24 mouse cellular contexts compared by ENCODE assay signal in the genomic region with DNA sequence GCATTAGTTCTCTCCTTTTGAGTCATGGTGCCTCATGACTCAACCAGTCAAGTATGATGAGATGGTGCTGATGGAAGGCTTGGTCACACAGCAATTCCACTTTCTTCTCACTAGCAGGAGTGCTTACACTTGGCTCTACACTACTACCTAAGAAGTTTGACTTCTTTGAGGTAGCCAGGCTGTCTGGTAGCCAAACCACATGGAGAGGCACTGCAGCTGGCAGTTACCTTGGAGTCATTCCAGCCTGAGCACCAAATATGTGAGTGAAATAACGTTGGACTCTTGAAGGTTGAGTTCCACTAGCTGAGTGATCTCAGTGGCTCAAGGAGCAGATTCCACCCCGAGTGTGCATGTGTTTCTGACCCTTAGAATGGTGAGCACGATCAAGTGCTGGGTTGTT. TPM values are rescaled to one million over a fixed set of nuclear protein-coding genes. Genes with fewer than 3 reads are reported as not detected.
A peak's percentile ranks its signal among the peaks of the same experiment; 100 is the strongest.
DNase-seq lines count a peak whose midpoint lies in the region; ATAC-seq and TF ChIP-seq lines count a peak whose summit lies in the region.
"Had no signal": no experiment of that assay in that cellular context is flagged by ENCODE, and none has a peak within 500 bp of the region (broad histone marks: within the 10 kb centered on the region; RNA-seq: fewer than 3 reads in every experiment).

No protein-coding gene starts in this region.

- H3K4me1 ChIP-seq in kidney, embryonic 16.5 days (ENCODE audit: insufficient read depth, low read length), result peaks cover 5% of the 10 kb centered on the region; the same call in 1 of the 2 replicates
- peaks cover 5% of the 10 kb centered on the region; the same call in 1 of the 2 replicates for H3K4me1 ChIP-seq in lung, postnatal 0 days (ENCODE audit: insufficient read depth, low read depth, low read length)
- no peaks in the 10 kb centered on the region for H3K4me1 ChIP-seq in limb, embryonic 10.5 days
- H3K4me1 ChIP-seq: embryonic facial prominence, embryonic 13.5 days; kidney, embryonic 15.5 days; liver, embryonic 13.5 days; lung, embryonic 15.5 days; midbrain, embryonic 12.5 days had no signal

- 90% methylated on average over 3 of the region's 3 CpGs for WGBS in kidney, embryonic 16.5 days
- 50% methylated on average over 3 of the region's 3 CpGs for WGBS in lung, postnatal 0 days
- 91% methylated on average over 3 of the region's 3 CpGs for WGBS in limb, embryonic 10.5 days

- no peak for ATAC-seq in kidney, embryonic 16.5 days (ENCODE audit: low FRiP score, low TSS enrichment)
- peak; percentile 80 for ATAC-seq in lung, postnatal 0 days
- no peak for ATAC-seq in erythroblast, adult 5-6 weeks (replicated peaks; ENCODE audit: low FRiP score, poor library complexity, severe bottlenecking)
- ATAC-seq: CD4-positive, CD25-positive, alpha-beta regulatory T cell, adult 4 months; forebrain, embryonic 15.5 days; inflammation-experienced regulatory T-cells, adult 6 months had no signal

- H3K4me2 ChIP-seq in kidney, embryonic 16.5 days (replicated peaks; ENCODE audit: low read depth, low read length), result no peak overlapping the region
- no peak overlapping the region for H3K4me2 ChIP-seq in lung, postnatal 0 days (replicated peaks; ENCODE audit: low read depth, low read length)
- H3K4me2 ChIP-seq: embryonic facial prominence, embryonic 13.5 days; forebrain, embryonic 15.5 days; hindbrain, embryonic 14.5 days; kidney, embryonic 15.5 days; liver, embryonic 13.5 days; lung, embryonic 15.5 days; midbrain, embryonic 12.5 days had no signal

- no peak for TF ChIP-seq CTCF in lung, postnatal 0 days (IDR thresholded peaks at IDR 0.05)

- no peak overlapping the region for H3K9ac ChIP-seq in kidney, embryonic 16.5 days (replicated peaks; ENCODE audit: low read length)
- H3K9ac ChIP-seq in lung, postnatal 0 days (replicated peaks; ENCODE audit: low read depth), result no peak overlapping the region
- H3K9ac ChIP-seq: embryonic facial prominence, embryonic 13.5 days; forebrain, embryonic 15.5 days; hindbrain, embryonic 14.5 days; kidney, embryonic 15.5 days; liver, embryonic 13.5 days; lung, embryonic 15.5 days; midbrain, embryonic 12.5 days had no signal

- no peaks in the 10 kb centered on the region; the same call in 1 of the 2 replicates for H3K9me3 ChIP-seq in kidney, embryonic 16.5 days (ENCODE audit: low read length)
- H3K9me3 ChIP-seq in lung, postnatal 0 days (ENCODE audit: low read length), result no peaks in the 10 kb centered on the region
- no peaks in the 10 kb centered on the region for H3K9me3 ChIP-seq in limb, embryonic 10.5 days (replicated peaks)
- H3K9me3 ChIP-seq: forebrain, embryonic 15.5 days; kidney, embryonic 15.5 days; liver, embryonic 13.5 days; lung, embryonic 15.5 days; midbrain, embryonic 12.5 days had no signal

- TF ChIP-seq EP300 in lung, postnatal 0 days (IDR thresholded peaks at IDR 0.05), result peak; percentile 50; the same call in 1 of the 2 replicates

- no peak overlapping the region for H3K4me3 ChIP-seq in kidney, embryonic 16.5 days (ENCODE audit: low read length)
- no peak overlapping the region for H3K4me3 ChIP-seq in lung, postnatal 0 days (ENCODE audit: low read depth, low read length)
- H3K4me3 ChIP-seq in limb, embryonic 10.5 days, result no peak overlapping the region
- H3K4me3 ChIP-seq: embryonic facial prominence, embryonic 13.5 days; forebrain, embryonic 15.5 days; kidney, embryonic 15.5 days; liver, embryonic 13.5 days; lung, embryonic 15.5 days; midbrain, embryonic 12.5 days had no signal

- H3K27me3 ChIP-seq in kidney, embryonic 16.5 days (ENCODE audit: insufficient read depth, low read length), result no peaks in the 10 kb centered on the region
- H3K27me3 ChIP-seq in lung, postnatal 0 days (replicated peaks; ENCODE audit: insufficient read depth, low read length), result no peaks in the 10 kb centered on the region
- no peaks in the 10 kb centered on the region for H3K27me3 ChIP-seq in limb, embryonic 10.5 days (ENCODE audit: low read depth, poor library complexity, severe bottlenecking)
- H3K27me3 ChIP-seq: embryonic facial prominence, embryonic 13.5 days; forebrain, embryonic 15.5 days; kidney, embryonic 15.5 days; liver, embryonic 13.5 days; lung, embryonic 15.5 days; midbrain, embryonic 12.5 days had no signal

- no peaks in the 10 kb centered on the region for H3K36me3 ChIP-seq in kidney, embryonic 16.5 days (ENCODE audit: insufficient read depth, low read length)
- H3K36me3 ChIP-seq in lung, postnatal 0 days (ENCODE audit: insufficient read depth, low read length), result no peaks in the 10 kb centered on the region
- H3K36me3 ChIP-seq in limb, embryonic 10.5 days, result no peaks in the 10 kb centered on the region
- H3K36me3 ChIP-seq: embryonic facial prominence, embryonic 13.5 days; forebrain, embryonic 15.5 days; kidney, embryonic 15.5 days; liver, embryonic 13.5 days; lung, embryonic 15.5 days; midbrain, embryonic 12.5 days had no signal

- H3K27ac ChIP-seq in kidney, embryonic 16.5 days (ENCODE audit: low read length), result no peak overlapping the region
- H3K27ac ChIP-seq in lung, postnatal 0 days (ENCODE audit: low read length), result no peak overlapping the region
- H3K27ac ChIP-seq in limb, embryonic 10.5 days, result no peak overlapping the region
- H3K27ac ChIP-seq: embryonic facial prominence, embryonic 13.5 days; forebrain, embryonic 15.5 days; hindbrain, embryonic 14.5 days; kidney, embryonic 15.5 days; liver, embryonic 13.5 days; lung, embryonic 15.5 days; midbrain, embryonic 12.5 days had no signal

- DNase-seq in kidney, adult 8-10 months, result peak; percentile 16 to 21
- DNase-seq in 3T3-L1 (ENCODE audit: low read depth, low spot score) (peak; percentile 86), NIH3T3 (ENCODE audit: low read depth) (peak; percentile 44)
- DNase-seq in lung, postnatal 0 days (ENCODE audit: low spot score), result peak; percentile 55
- DNase-seq in right cerebral cortex, adult 2 months (ENCODE audit: low spot score in 2 of 2), result no peak
- DNase-seq in limb, embryonic 10.5 days (ENCODE audit: low spot score), result no peak
- DNase-seq: adrenal gland, adult 8-10 months; cerebellum, adult 2 months; cerebellum, postnatal 25 days; embryo, embryonic 11 days; heart, postnatal 4 days; liver, embryonic 13.5 days; right cerebral cortex, postnatal 14 days; spleen, adult 18-20 months had no signal

RNA-seq across cellular contexts. Expression of gene Babam2, which starts 57.8 kb away (rescaled TPM):
- polyA plus RNA-seq in kidney, embryonic 16.5 days (2015; fragmentation: Nextera tagmentation; extraction: Ambion mirVana), result 69.4 and 77.3 TPM in 2 replicates
- 39.4 and 46.5 TPM in 2 replicates for polyA plus RNA-seq in lung, postnatal 0 days (2015; fragmentation: Nextera tagmentation; extraction: Ambion mirVana)
- 46.6 and 83.2 TPM in 2 replicates for total RNA-seq in erythroblast, adult 5-6 weeks (2015; ENCODE audit: low replicate concordance)
- 15.5 and 15.8 TPM in 2 replicates for total RNA-seq in erythroblast, adult 5-6 weeks (2017; ENCODE audit: low replicate concordance)
- 35.7 and 37.0 TPM in 2 replicates for polyA plus RNA-seq in limb, embryonic 10.5 days (2016; fragmentation: Nextera tagmentation; extraction: Ambion mirVana)

RNA-seq across cellular contexts. Expression of gene Rbks, which starts 57.8 kb away (rescaled TPM):
- 4.6 and 5.8 TPM in 2 replicates for polyA plus RNA-seq in kidney, embryonic 16.5 days (2015; fragmentation: Nextera tagmentation; extraction: Ambion mirVana)
- 9.8 and 10.1 TPM in 2 replicates for polyA plus RNA-seq in lung, postnatal 0 days (2015; fragmentation: Nextera tagmentation; extraction: Ambion mirVana)
- total RNA-seq in erythroblast, adult 5-6 weeks (2015; ENCODE audit: low replicate concordance), result 9.4 TPM in 1 of 2 replicates, not detected in the other
- 2.9 and 7.2 TPM in 2 replicates for total RNA-seq in erythroblast, adult 5-6 weeks (2017; ENCODE audit: low replicate concordance)
- polyA plus RNA-seq in limb, embryonic 10.5 days (2016; fragmentation: Nextera tagmentation; extraction: Ambion mirVana), result 4.9 and 5.0 TPM in 2 replicates

Comparison
In these comparisons a context has a peak if more than half of its experiments do, and no peak if none do; other contexts are left out.
1. DNase-seq: peak in kidney, adult 8-10 months (2 of 2), 3T3-L1 (single experiment), NIH3T3 (single experiment) and lung, postnatal 0 days (single experiment); none in right cerebral cortex, adult 2 months (0 of 2) and limb, embryonic 10.5 days (single experiment).